ENCODE assay signal across 20 mouse cellular contexts in the genomic region with DNA sequence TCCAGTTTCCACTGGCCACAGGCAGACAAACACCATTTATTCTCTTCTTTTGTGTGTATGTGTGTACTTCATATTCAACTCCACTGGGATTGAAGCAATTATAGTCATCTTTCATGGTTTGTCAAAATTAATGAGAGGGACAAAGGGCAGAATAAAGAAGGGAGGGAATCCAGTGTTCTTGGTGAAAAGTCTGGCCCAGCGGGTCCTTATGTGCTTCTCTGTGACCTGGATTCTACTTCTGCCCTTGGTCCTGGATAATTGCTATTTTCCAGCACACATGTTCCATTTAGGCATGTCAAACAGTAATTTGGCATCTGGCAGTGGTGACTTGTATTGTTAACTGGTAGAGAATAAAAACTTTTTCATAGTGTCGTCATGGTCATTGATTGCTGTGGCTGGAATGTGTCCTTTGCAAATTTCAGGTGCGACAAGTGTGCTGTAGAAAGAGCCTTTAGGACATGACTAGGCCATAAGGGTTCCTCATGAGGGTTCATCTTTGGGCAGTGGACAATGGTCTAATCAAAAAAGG. TPM values are rescaled to one million over a fixed set of nuclear protein-coding genes. Genes with fewer than 3 reads are reported as not detected.
A peak's percentile ranks its signal among the peaks of the same experiment; 100 is the strongest.
DNase-seq lines count a peak whose midpoint lies in the region; ATAC-seq lines count a peak whose summit lies in the region.
"Had no signal": no experiment of that assay in that cellular context is flagged by ENCODE, and none has a peak within 500 bp of the region (broad histone marks: within the 10 kb centered on the region; RNA-seq: fewer than 3 reads in every experiment).

No protein-coding gene starts in this region.

- WGBS in heart, embryonic 14.5 days = 90% methylated on average over 3 of the region's 3 CpGs
- 42% methylated on average over 3 of the region's 3 CpGs for WGBS in forebrain, embryonic 16.5 days

- H3K9ac ChIP-seq in heart, embryonic 14.5 days (ENCODE audit: low read length) = no peak overlapping the region
- H3K9ac ChIP-seq in forebrain, embryonic 16.5 days (replicated peaks; ENCODE audit: low read depth, low read length) = no peak overlapping the region
- H3K9ac ChIP-seq: forebrain, postnatal 0 days; hindbrain, embryonic 15.5 days; liver, embryonic 15.5 days; stomach, embryonic 15.5 days had no signal

- no peak for DNase-seq in heart, adult 18-20 months
- DNase-seq in retina, embryonic 14.5 days (ENCODE audit: low spot score) = peak; percentile 85
- DNase-seq: adrenal gland, postnatal 36 days; cerebellum, adult 9-10 months; forebrain, postnatal 0 days; gastrocnemius, postnatal 14 days; kidney, adult 18-20 months; kidney, postnatal 14 days; lung, postnatal 10 days; thymus, adult 2 months had no signal

- H3K4me2 ChIP-seq in heart, embryonic 14.5 days (ENCODE audit: low read length) = 0 out of 2 replicates have a peak overlapping the region, but pooled peaks have one; percentile 4
- no peak overlapping the region for H3K4me2 ChIP-seq in forebrain, embryonic 16.5 days (ENCODE audit: low read length)
- H3K4me2 ChIP-seq: hindbrain, embryonic 15.5 days; stomach, embryonic 15.5 days had no signal

- H3K4me1 ChIP-seq in heart, embryonic 14.5 days (ENCODE audit: control insufficient read depth in 2 of 2, insufficient read depth in 2 of 2, low read length in 2 of 2) = 0 out of 4 replicates have a peak, but pooled peaks cover 0 to 2% of the 10 kb centered on the region in 2 experiments
- peaks cover 21% of the 10 kb centered on the region for H3K4me1 ChIP-seq in megakaryocyte, embryonic 14.5 days
- H3K4me1 ChIP-seq in brown adipose tissue, adult 24 weeks (ENCODE audit: control insufficient read depth, insufficient read depth, insufficient read length, low read length) = 0 out of 2 replicates have a peak, but pooled peaks cover 2% of the 10 kb centered on the region
- H3K4me1 ChIP-seq in forebrain, embryonic 16.5 days (replicated peaks; ENCODE audit: control insufficient read depth, insufficient read depth, low read length) = peaks cover 4% of the 10 kb centered on the region; the same call in 1 of the 2 replicates
- H3K4me1 ChIP-seq: stomach, embryonic 15.5 days had no signal

- no peaks in the 10 kb centered on the region for H3K9me3 ChIP-seq in heart, embryonic 14.5 days (ENCODE audit: control insufficient read depth, low read length)
- no peaks in the 10 kb centered on the region for H3K9me3 ChIP-seq in megakaryocyte, embryonic 14.5 days
- H3K9me3 ChIP-seq in forebrain, embryonic 16.5 days (ENCODE audit: control insufficient read depth, low read length) = no peaks in the 10 kb centered on the region
- H3K9me3 ChIP-seq: hindbrain, embryonic 15.5 days; liver, embryonic 15.5 days; stomach, embryonic 15.5 days had no signal

- H3K4me3 ChIP-seq in heart, embryonic 14.5 days (ENCODE audit: control insufficient read depth in 1 of 2, insufficient read depth in 1 of 2, low read depth in 1 of 2, low read length in 2 of 2) = no peak overlapping the region
- H3K4me3 ChIP-seq in megakaryocyte, embryonic 14.5 days (replicated peaks) = peak overlapping the region; percentile 5
- H3K4me3 ChIP-seq in brown adipose tissue, adult 24 weeks (ENCODE audit: insufficient read depth, low read depth, low read length) = no peak overlapping the region
- H3K4me3 ChIP-seq in forebrain, embryonic 16.5 days (replicated peaks; ENCODE audit: low read length) = no peak overlapping the region
- H3K4me3 ChIP-seq: erythroblast, embryonic 14.5 days; hindbrain, embryonic 15.5 days; left cerebral cortex, adult 2 months; liver, embryonic 15.5 days; stomach, embryonic 15.5 days had no signal

- no peak overlapping the region for H3K27ac ChIP-seq in heart, embryonic 14.5 days (replicated peaks in 1 of 2; ENCODE audit: control insufficient read depth in 1 of 2, insufficient read depth in 1 of 2, low read depth in 2 of 2, low read length in 2 of 2)
- H3K27ac ChIP-seq in brown adipose tissue, adult 24 weeks (replicated peaks; ENCODE audit: low read depth, low read length) = 0 out of 2 replicates have a peak overlapping the region, but pooled peaks have one; percentile 7
- no peak overlapping the region for H3K27ac ChIP-seq in forebrain, embryonic 16.5 days (ENCODE audit: low read length)
- H3K27ac ChIP-seq: hindbrain, embryonic 15.5 days; left cerebral cortex, adult 2 months; liver, embryonic 15.5 days; stomach, embryonic 15.5 days had no signal

- no peak for ATAC-seq in heart, embryonic 14.5 days (ENCODE audit: insufficient number of reproducible peaks, insufficient read depth, low FRiP score, low read depth)
- ATAC-seq in megakaryocyte, adult 5-6 weeks (ENCODE audit: poor library complexity, severe bottlenecking) = no peak
- ATAC-seq in forebrain, embryonic 16.5 days = no peak
- ATAC-seq: forebrain, postnatal 0 days had no signal

- H3K27me3 ChIP-seq in heart, embryonic 14.5 days (ENCODE audit: control insufficient read depth, insufficient read depth, low read length) = no peaks in the 10 kb centered on the region
- H3K27me3 ChIP-seq in megakaryocyte, embryonic 14.5 days (replicated peaks) = no peaks in the 10 kb centered on the region
- no peaks in the 10 kb centered on the region for H3K27me3 ChIP-seq in forebrain, embryonic 16.5 days (replicated peaks; ENCODE audit: control insufficient read depth, insufficient read depth, low read length)
- H3K27me3 ChIP-seq: hindbrain, embryonic 15.5 days; liver, embryonic 15.5 days; stomach, embryonic 15.5 days had no signal

- H3K36me3 ChIP-seq in heart, embryonic 14.5 days (ENCODE audit: control insufficient read depth, insufficient read depth, low read length) = no peaks in the 10 kb centered on the region
- H3K36me3 ChIP-seq in megakaryocyte, embryonic 14.5 days (replicated peaks; ENCODE audit: low read length) = no peaks in the 10 kb centered on the region
- no peaks in the 10 kb centered on the region for H3K36me3 ChIP-seq in forebrain, embryonic 16.5 days (ENCODE audit: control insufficient read depth, insufficient read depth)
- H3K36me3 ChIP-seq: hindbrain, embryonic 15.5 days; liver, embryonic 15.5 days; stomach, embryonic 15.5 days had no signal

RNA-seq across cellular contexts. Expression of gene Gbe1, which starts 2.2 kb away (rescaled TPM):
- polyA plus RNA-seq in heart, embryonic 14.5 days (2014; fragmentation: Nextera tagmentation; extraction: Ambion mirVana) = 66.0 and 68.8 TPM in 2 replicates
- total RNA-seq in heart, adult 18-20 months (2021) = 10 to 100 TPM; 48.0 to 59.6 TPM
- polyA plus RNA-seq in megakaryocyte, embryonic 14.5 days (2012; ENCODE audit: insufficient read depth, low replicate concordance) = 3.0 and 3.4 TPM in 2 replicates
- 31.3 and 41.1 TPM in 2 replicates for total RNA-seq in megakaryocyte, adult 5-6 weeks (2015)
- total RNA-seq in megakaryocyte, adult 5-6 weeks (2017) = 28.4 and 32.0 TPM in 2 replicates
- 333 and 361 TPM in 2 replicates for polyA plus RNA-seq in brown adipose tissue, adult 24 weeks (2012; ENCODE audit: insufficient read depth, insufficient read length, missing spikeins)
- polyA plus RNA-seq in forebrain, embryonic 16.5 days (2015; fragmentation: Nextera tagmentation; extraction: Ambion mirVana) = 10.3 and 11.8 TPM in 2 replicates
